In the genomic region with DNA sequence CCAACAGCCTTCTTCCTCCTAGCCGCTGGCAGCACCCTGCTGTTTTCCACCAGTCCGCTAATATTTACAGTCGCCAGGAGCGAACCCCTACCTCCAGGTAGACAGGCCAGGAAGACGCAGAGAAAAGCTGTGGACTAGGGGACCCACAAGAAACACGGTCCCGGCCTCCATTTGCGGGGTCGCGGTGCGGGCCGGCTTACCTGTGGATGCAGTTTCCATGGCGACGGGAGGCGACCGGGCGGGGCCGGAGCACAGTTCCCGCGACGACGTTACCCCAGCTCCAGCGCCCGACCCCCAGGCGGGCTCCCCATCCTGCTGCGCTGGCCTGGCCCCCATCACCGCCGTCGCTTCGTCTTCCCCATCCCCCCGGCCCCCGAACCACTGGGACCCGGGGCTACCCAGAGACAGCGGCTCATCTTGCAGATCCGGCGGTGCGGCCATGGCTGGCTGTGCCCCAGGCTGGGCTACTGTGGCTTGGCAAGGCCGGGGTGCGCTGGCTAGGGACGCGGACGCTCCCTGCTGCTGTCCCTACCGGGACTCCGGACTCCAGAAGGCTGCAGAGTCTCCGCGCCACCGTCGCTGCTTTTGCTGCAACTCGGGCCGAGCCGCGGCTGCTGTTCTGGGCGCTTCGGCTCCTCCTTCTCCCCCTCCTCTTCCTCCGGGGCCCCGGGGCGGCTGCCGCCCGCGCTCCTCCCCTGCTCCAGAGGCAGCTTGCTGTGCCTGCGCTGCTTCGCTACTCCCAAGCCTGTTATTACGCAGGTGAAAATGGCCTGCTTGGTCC, we compare ENCODE assay signal across 8 mouse cellular contexts. TPM values are rescaled to one million over a fixed set of nuclear protein-coding genes. Genes with fewer than 3 reads are reported as not detected.
A peak's percentile ranks its signal among the peaks of the same experiment; 100 is the strongest.
DNase-seq lines count a peak whose midpoint lies in the region; ATAC-seq and TF ChIP-seq lines count a peak whose summit lies in the region.

No protein-coding gene starts in this region.

- intact Hi-C loops in gastrocnemius, postnatal 36 days (cut with DNase I) = no loop called here
- intact Hi-C loops in left cerebral cortex, postnatal 36 days (cut with DNase I) = loop anchor here (5.0 to 10.0 kb wide), 3 partner anchors 54 to 171 kb away; no protein-coding TSS in a partner anchor

- peak overlapping the region; percentile 20; the same call in 1 of the 2 replicates for H3K9ac ChIP-seq in intestine, embryonic 14.5 days (ENCODE audit: low read length)

- no peaks in the 10 kb centered on the region for H3K36me3 ChIP-seq in intestine, embryonic 14.5 days (ENCODE audit: control insufficient read depth, insufficient read depth, low read length)
- no peaks in the 10 kb centered on the region for H3K36me3 ChIP-seq in megakaryocyte, embryonic 14.5 days (replicated peaks; ENCODE audit: low read length)

- peak; percentile 70 for DNase-seq in embryo, embryonic 10.5 days (ENCODE audit: low spot score)
- peak; percentile 19 to 38 for DNase-seq in gastrocnemius, postnatal 36 days
- peak; percentile 80 for DNase-seq in intestine, embryonic 14.5 days (ENCODE audit: low spot score)
- DNase-seq in left cerebral cortex, postnatal 36 days (ENCODE audit: low spot score in 2 of 2) = peak; percentile 78
- peak; percentile 75 for DNase-seq in right cerebral cortex, postnatal 14 days
- no peak for DNase-seq in adipocyte (ENCODE audit: low spot score)

- no peaks in the 10 kb centered on the region for H3K9me3 ChIP-seq in intestine, embryonic 14.5 days (ENCODE audit: control insufficient read depth, low read length)
- no peaks in the 10 kb centered on the region for H3K9me3 ChIP-seq in megakaryocyte, embryonic 14.5 days

- H3K27ac ChIP-seq in bone marrow macrophage, adult 2 months (ENCODE audit: insufficient read depth, low read depth, low read length) = no peak overlapping the region
- H3K27ac ChIP-seq in intestine, embryonic 14.5 days (ENCODE audit: low read depth) = no peak overlapping the region

- under 1% methylated on average over 61 of the region's 63 CpGs for WGBS in intestine, embryonic 14.5 days

- peak overlapping the region; percentile 29 for H3K4me3 ChIP-seq in bone marrow macrophage, adult 2 months (ENCODE audit: insufficient read depth, low read length)
- H3K4me3 ChIP-seq in intestine, embryonic 14.5 days (ENCODE audit: low read depth, low read length) = peak overlapping the region; percentile 64
- H3K4me3 ChIP-seq in megakaryocyte, embryonic 14.5 days (replicated peaks) = peak overlapping the region; percentile 90

- no peak; the same call in 1 of the 2 replicates for TF ChIP-seq CTCF in bone marrow macrophage, adult 2 months (IDR thresholded peaks at IDR 0.05; ENCODE audit: low read depth, low read length)

- peak; percentile 68 for ATAC-seq in intestine, embryonic 14.5 days (replicated peaks; ENCODE audit: low FRiP score, low TSS enrichment, low read depth)

- H3K4me2 ChIP-seq in intestine, embryonic 14.5 days (ENCODE audit: low read length) = peak overlapping the region; percentile 96

- no peaks in the 10 kb centered on the region for H3K4me1 ChIP-seq in bone marrow macrophage, adult 2 months (ENCODE audit: control insufficient read depth, insufficient read depth, low read length)
- 0 out of 2 replicates have a peak, but pooled peaks cover 3% of the 10 kb centered on the region for H3K4me1 ChIP-seq in intestine, embryonic 14.5 days (replicated peaks; ENCODE audit: control insufficient read depth, insufficient read depth, low read length)
- H3K4me1 ChIP-seq in megakaryocyte, embryonic 14.5 days = peaks cover 21% of the 10 kb centered on the region

- peaks cover 41% of the 10 kb centered on the region for H3K27me3 ChIP-seq in intestine, embryonic 14.5 days (replicated peaks; ENCODE audit: control insufficient read depth, insufficient read depth, low read length)
- H3K27me3 ChIP-seq in megakaryocyte, embryonic 14.5 days (replicated peaks) = peaks cover 46% of the 10 kb centered on the region

- no peak for TF ChIP-seq POLR2A in bone marrow macrophage, adult 2 months (IDR thresholded peaks at IDR 0.05; ENCODE audit: borderline replicate concordance, low read depth, low read length)

RNA-seq across cellular contexts. Expression of a gene that starts 0.6 kb away (rescaled TPM):
- 1.6 and 3.6 TPM in 2 replicates for polyA plus RNA-seq in bone marrow macrophage, adult 2 months (2012; ENCODE audit: insufficient read depth, insufficient read length, missing spikeins)
- 1 to 10 TPM; 1.0 to 1.1 TPM for total RNA-seq in gastrocnemius, postnatal 36 days (2021)
- polyA plus RNA-seq in intestine, embryonic 14.5 days (2014; fragmentation: Nextera tagmentation; extraction: Ambion mirVana) = 84.3 and 84.9 TPM in 2 replicates
- 1,000 to 10,000 TPM; 1,443 to 1,537 TPM for total RNA-seq in left cerebral cortex, postnatal 36 days (2021)
- polyA plus RNA-seq in megakaryocyte, embryonic 14.5 days (2012; ENCODE audit: insufficient read depth, low replicate concordance) = not detected in 2 replicates

RNA-seq across cellular contexts. Expression of a gene that starts 33.4 kb away (rescaled TPM):
- not detected in 2 replicates for polyA plus RNA-seq in bone marrow macrophage, adult 2 months (2012; ENCODE audit: insufficient read depth, insufficient read length, missing spikeins)
- under 1 TPM in 1 of 2 experiments, not detected in 1; 0.23 TPM for total RNA-seq in gastrocnemius, postnatal 36 days (2021)
- polyA plus RNA-seq in intestine, embryonic 14.5 days (2014; fragmentation: Nextera tagmentation; extraction: Ambion mirVana) = 0.22 and 0.83 TPM in 2 replicates
- total RNA-seq in left cerebral cortex, postnatal 36 days (2021) = 1 to 10 TPM; 1.4 to 2.7 TPM
- polyA plus RNA-seq in megakaryocyte, embryonic 14.5 days (2012; ENCODE audit: insufficient read depth, low replicate concordance) = 0.30 and 2.3 TPM in 2 replicates

Comparison
In these comparisons a context has a peak if more than half of its experiments do, and no peak if none do; other contexts are left out.
1. H3K4me3 ChIP-seq: peak in every context shown above with its lines; median percentile 90 in megakaryocyte, embryonic 14.5 days; 64 in intestine, embryonic 14.5 days; 29 in bone marrow macrophage, adult 2 months.
2. RNA of a gene that starts 0.6 kb away (polyA plus RNA-seq): 84.3 to 84.9 TPM in intestine, embryonic 14.5 days; 1.6 to 3.6 TPM in bone marrow macrophage, adult 2 months and not detected in megakaryocyte, embryonic 14.5 days; every median in the first group is over 10 times any median in the second.